In genomic region chr15:94342365-94342764, GRCm38 (mm10) we compare ENCODE assay signal across 8 mouse cellular contexts.
DNase-seq lines count a peak whose midpoint lies in the region; ATAC-seq lines count a peak whose summit lies in the region.

No protein-coding gene starts in this region.

- H3K4me1 ChIP-seq in kidney, embryonic 16.5 days (ENCODE audit: insufficient read depth, low read length), result no peaks in the 10 kb centered on the region
- peaks cover 5% of the 10 kb centered on the region; the same call in 1 of the 2 replicates for H3K4me1 ChIP-seq in embryonic facial prominence, embryonic 14.5 days (ENCODE audit: control insufficient read depth, insufficient read depth, low read length)

- intact Hi-C loops in left cerebral cortex, postnatal 4 days (cut with DNase I), result loop anchor here (10.0 kb wide), 1 partner anchor 172 kb away; no protein-coding TSS in a partner anchor

- H3K9me3 ChIP-seq in kidney, embryonic 16.5 days (ENCODE audit: low read length), result no peaks in the 10 kb centered on the region
- peaks cover 5% of the 10 kb centered on the region; the same call in 1 of the 2 replicates for H3K9me3 ChIP-seq in embryonic facial prominence, embryonic 14.5 days (ENCODE audit: control insufficient read depth, low read length)

- H3K27me3 ChIP-seq in kidney, embryonic 16.5 days (ENCODE audit: insufficient read depth, low read length), result no peaks in the 10 kb centered on the region
- H3K27me3 ChIP-seq in embryonic facial prominence, embryonic 14.5 days (replicated peaks; ENCODE audit: control insufficient read depth, insufficient read depth, low read length), result no peaks in the 10 kb centered on the region

- H3K27ac ChIP-seq in kidney, embryonic 16.5 days (ENCODE audit: low read length), result no peak overlapping the region
- no peak overlapping the region for H3K27ac ChIP-seq in embryonic facial prominence, embryonic 14.5 days (replicated peaks; ENCODE audit: low read depth, low read length)

- DNase-seq in kidney, adult 11 months, result peak; percentile 51
- peak; percentile 86 for DNase-seq in adrenal gland, postnatal 10 days
- peak; percentile 43 for DNase-seq in embryonic facial prominence, embryonic 14.5 days (ENCODE audit: low spot score)
- peak; percentile 33 for DNase-seq in hindlimb bud, embryonic 11.5 days (ENCODE audit: extremely low spot score, low read depth, low spot score)
- peak; percentile 78 for DNase-seq in left cerebral cortex, postnatal 4 days
- DNase-seq in retina, postnatal 1 day, result peak; percentile 62
- peak; percentile 58 to 67 for DNase-seq in thymus, postnatal 36 days

- no peak for ATAC-seq in kidney, embryonic 16.5 days (ENCODE audit: low FRiP score, low TSS enrichment)
- ATAC-seq in embryonic facial prominence, embryonic 14.5 days (ENCODE audit: low read depth), result no peak

- 41% methylated on average over 10 of the region's 10 CpGs for WGBS in kidney, embryonic 16.5 days
- 46% methylated on average over 10 of the region's 10 CpGs for WGBS in embryonic facial prominence, embryonic 14.5 days

- no peak overlapping the region for H3K4me3 ChIP-seq in kidney, embryonic 16.5 days (ENCODE audit: low read length)
- no peak overlapping the region for H3K4me3 ChIP-seq in embryonic facial prominence, embryonic 14.5 days (ENCODE audit: low read depth, low read length)

- H3K36me3 ChIP-seq in kidney, embryonic 16.5 days (ENCODE audit: insufficient read depth, low read length), result no peaks in the 10 kb centered on the region
- H3K36me3 ChIP-seq in embryonic facial prominence, embryonic 14.5 days (ENCODE audit: control insufficient read depth, insufficient read depth, low read length), result peaks cover 18% of the 10 kb centered on the region; the same call in 1 of the 2 replicates

- H3K4me2 ChIP-seq in kidney, embryonic 16.5 days (replicated peaks; ENCODE audit: low read depth, low read length), result no peak overlapping the region
- no peak overlapping the region for H3K4me2 ChIP-seq in embryonic facial prominence, embryonic 14.5 days (ENCODE audit: low read depth, low read length)

- no peak overlapping the region for H3K9ac ChIP-seq in kidney, embryonic 16.5 days (replicated peaks; ENCODE audit: low read length)
- H3K9ac ChIP-seq in embryonic facial prominence, embryonic 14.5 days (ENCODE audit: low read depth, low read length), result no peak overlapping the region

Comparison
In these comparisons a context has a peak if more than half of its experiments do, and no peak if none do; other contexts are left out.
1. DNase-seq: peak in every context shown above with its lines; median percentile 86 in adrenal gland, postnatal 10 days; 78 in left cerebral cortex, postnatal 4 days; 62 in thymus, postnatal 36 days; 62 in retina, postnatal 1 day; 51 in kidney, adult 11 months; 43 in embryonic facial prominence, embryonic 14.5 days; 33 in hindlimb bud, embryonic 11.5 days.